Mouse (Mus musculus): ENCODE measurements at regions not wholly inside any gene's neighbourhood (a gene's known extent, or its start where the extent isn't known, plus 50 kb on each side); places are given as distances from the start of the nearest gene placed in this dataset.

DNA sequence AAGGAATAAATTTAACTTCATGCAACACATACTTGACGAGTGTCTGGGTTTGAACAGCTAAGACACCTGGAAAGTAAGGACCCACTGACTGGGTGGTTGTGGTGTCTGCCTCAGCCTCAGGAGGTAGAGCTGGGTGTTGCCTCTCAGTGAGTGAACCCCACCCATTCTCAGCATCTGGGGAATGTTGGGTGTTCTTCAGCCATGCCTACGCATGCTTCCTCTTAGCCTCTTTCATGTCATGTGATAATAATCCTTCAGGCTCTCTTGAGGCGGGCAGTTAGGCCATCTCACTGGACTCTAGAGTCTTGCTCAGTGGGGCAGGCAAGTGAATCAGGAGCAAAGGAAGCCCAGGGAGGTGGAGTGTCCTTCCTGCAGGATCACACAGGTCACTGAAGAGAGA is 143.4 kb upstream of the Slc38a2 start:
- no peak for TF ChIP-seq CTCF (IDR thresholded peaks at IDR 0.05; ENCODE audit: borderline replicate concordance, extremely low read depth, insufficient read depth, insufficient read length)
- no peak for TF ChIP-seq POLR2A (IDR thresholded peaks at IDR 0.05; ENCODE audit: borderline replicate concordance, extremely low read depth, insufficient read depth, insufficient read length, poor library complexity, severe bottlenecking)

Data from brain, embryonic 14.5 days (tissue).